Mouse (Mus musculus): Measurements from ENCODE around the gene Spx. TPM values are rescaled to one million over a fixed set of nuclear protein-coding genes. Genes with fewer than 3 reads are reported as not detected.

Spx gene
- polyA plus RNA-seq, 1 experiment, result 0.85 TPM

DNA sequence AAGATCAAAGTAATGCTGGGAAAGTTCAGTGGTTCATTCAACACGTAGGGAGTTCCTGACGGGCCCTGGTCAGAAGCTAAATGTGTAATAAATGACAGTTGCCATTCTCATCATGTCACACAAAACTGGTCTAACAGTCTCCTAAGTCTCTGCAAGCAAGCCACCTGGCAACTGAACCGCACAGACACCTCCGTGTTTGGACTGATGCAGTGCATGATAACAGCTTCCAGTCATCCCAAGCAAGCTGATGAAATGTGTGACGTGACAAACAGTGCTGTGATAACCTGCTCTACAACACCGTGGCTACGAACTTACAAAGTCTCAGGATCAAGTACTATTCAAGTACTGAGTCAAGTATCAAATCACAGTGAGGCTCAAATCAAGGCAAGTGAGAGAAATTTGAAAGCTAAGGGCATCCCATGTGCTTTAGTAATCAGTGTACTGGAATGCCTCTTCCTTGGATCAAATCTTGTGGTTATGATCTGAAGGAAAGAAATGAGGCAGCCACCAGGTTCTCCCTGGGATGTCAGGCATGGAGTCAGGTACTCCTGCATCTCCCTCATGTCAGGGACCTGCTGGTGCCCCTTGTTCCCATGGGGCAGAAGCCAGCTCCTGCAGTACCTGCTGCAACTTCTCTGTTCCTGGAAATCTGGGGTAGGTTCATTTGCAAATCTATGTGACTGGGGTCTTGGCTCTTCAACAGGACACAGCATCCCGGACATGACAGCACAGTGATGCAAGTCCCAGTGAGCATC, 34.5 kb upstream of the Spx start:
- WGBS, result 87% methylated on average over 8 of the region's 8 CpGs
- no peak for TF ChIP-seq CTCF (IDR thresholded peaks at IDR 0.05; ENCODE audit: extremely low read depth, insufficient read length, insufficient replicate concordance, low read depth, low read length)
- TF ChIP-seq POLR2A (IDR thresholded peaks at IDR 0.05; ENCODE audit: low read depth, low read length), result no peak
- Histone ChIP-seq H3K4me3 (ENCODE audit: low read depth, low read length) (no peak overlapping the region), H3K36me3 (ENCODE audit: control insufficient read depth, insufficient read depth, low read length) (peaks cover 16% of the 10 kb centered on the region), H3K4me1 (ENCODE audit: control insufficient read depth, insufficient read depth, insufficient read length, low read length) (no peaks in the 10 kb centered on the region), H3K27ac (ENCODE audit: insufficient read depth, low read depth, low read length) (no peak overlapping the region), H3K27me3 (ENCODE audit: control insufficient read depth, insufficient read depth, low read length) (no peaks in the 10 kb centered on the region)

DNA sequence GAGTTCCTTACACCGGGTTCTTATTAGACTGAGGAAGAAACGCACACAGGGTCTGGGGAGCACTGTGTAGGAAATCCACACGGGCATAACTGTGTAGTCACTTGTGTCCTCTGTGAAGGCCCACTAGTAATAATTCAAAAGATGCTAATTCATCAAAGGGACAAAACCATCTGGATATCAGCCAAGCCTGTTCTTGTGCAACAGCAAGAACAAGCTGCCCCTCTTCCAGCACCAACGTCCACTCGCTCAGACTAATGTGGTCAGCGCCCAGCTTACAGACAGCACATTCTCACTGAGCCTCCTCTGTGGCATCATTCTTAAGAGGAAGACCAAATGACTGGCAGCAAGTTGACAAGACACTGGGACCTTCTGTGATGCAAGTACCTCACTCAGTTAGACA, 33.3 kb upstream of the Spx start:
- Histone ChIP-seq H3K27me3 (ENCODE audit: control insufficient read depth, insufficient read depth, low read length) (no peaks in the 10 kb centered on the region), H3K4me1 (ENCODE audit: control insufficient read depth, insufficient read depth, insufficient read length, low read length) (no peaks in the 10 kb centered on the region), H3K36me3 (ENCODE audit: control insufficient read depth, insufficient read depth, low read length) (peaks cover 11% of the 10 kb centered on the region), H3K27ac (ENCODE audit: insufficient read depth, low read depth, low read length) (no peak overlapping the region), H3K4me3 (ENCODE audit: low read depth, low read length) (no peak overlapping the region)
- TF ChIP-seq POLR2A (IDR thresholded peaks at IDR 0.05; ENCODE audit: low read depth, low read length) (no peak), CTCF (IDR thresholded peaks at IDR 0.05; ENCODE audit: extremely low read depth, insufficient read length, insufficient replicate concordance, low read depth, low read length) (no peak)
- WGBS, result 81% methylated on average over 6 of the region's 6 CpGs

DNA sequence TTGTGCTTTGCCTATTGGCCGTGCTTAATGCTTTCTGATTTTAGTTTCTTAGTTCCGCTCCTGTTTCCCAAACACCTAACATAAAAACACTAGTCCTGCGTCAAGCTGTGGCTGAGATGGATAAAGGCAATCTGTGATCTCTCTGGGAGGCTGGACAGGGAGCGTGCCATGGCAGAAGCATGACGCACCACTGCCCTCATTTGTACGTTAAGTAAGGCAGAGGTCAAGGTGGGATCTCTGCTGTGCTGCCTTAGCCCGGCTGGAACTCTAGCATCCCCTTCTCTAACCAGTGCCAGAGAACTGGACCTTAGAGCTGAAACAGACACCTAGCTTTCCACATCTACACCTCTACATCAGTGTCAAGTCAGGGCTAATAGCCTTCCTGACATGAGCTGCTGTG, 31.6 kb upstream of the Spx start:
- no peaks in the 10 kb centered on the region for H3K27me3 ChIP-seq (ENCODE audit: control insufficient read depth, insufficient read depth, low read length)
- TF ChIP-seq POLR2A (IDR thresholded peaks at IDR 0.05; ENCODE audit: low read depth, low read length), result no peak
- H3K36me3 ChIP-seq (ENCODE audit: control insufficient read depth, insufficient read depth, low read length), result peaks cover 1% of the 10 kb centered on the region
- H3K4me3 ChIP-seq (ENCODE audit: low read depth, low read length), result no peak overlapping the region
- no peaks in the 10 kb centered on the region for H3K4me1 ChIP-seq (ENCODE audit: control insufficient read depth, insufficient read depth, insufficient read length, low read length)
- no peak overlapping the region for H3K27ac ChIP-seq (ENCODE audit: insufficient read depth, low read depth, low read length)
- 87% methylated on average over 7 of the region's 7 CpGs for WGBS

DNA sequence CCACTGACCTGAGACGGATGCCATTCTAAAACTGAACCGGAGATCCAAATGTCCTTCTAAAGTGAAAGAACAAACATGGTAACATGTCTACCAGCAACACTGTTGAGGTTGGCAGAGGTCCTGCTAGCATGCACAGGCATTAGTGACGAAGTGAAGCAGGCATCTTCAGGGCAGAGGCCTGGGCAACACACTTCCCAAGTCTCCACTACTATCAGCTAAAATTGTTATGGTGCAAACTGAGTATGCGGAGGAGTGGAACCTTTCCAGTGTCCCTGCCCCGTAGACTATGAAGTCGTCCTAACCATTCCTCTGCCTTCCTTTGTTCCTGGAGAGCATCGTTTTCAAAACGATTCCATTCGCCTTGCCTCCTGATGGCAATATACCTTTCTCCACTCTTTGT, 28.7 kb upstream of the Spx start:
- WGBS, result 92% methylated on average over 9 of the region's 9 CpGs
- Histone ChIP-seq H3K4me3 (ENCODE audit: low read depth, low read length) (no peak overlapping the region), H3K4me1 (ENCODE audit: control insufficient read depth, insufficient read depth, insufficient read length, low read length) (no peaks in the 10 kb centered on the region), H3K27ac (ENCODE audit: insufficient read depth, low read depth, low read length) (no peak overlapping the region), H3K27me3 (ENCODE audit: control insufficient read depth, insufficient read depth, low read length) (no peaks in the 10 kb centered on the region), H3K36me3 (ENCODE audit: control insufficient read depth, insufficient read depth, low read length) (no peaks in the 10 kb centered on the region)
- TF ChIP-seq POLR2A (IDR thresholded peaks at IDR 0.05; ENCODE audit: low read depth, low read length), result no peak
- TF ChIP-seq CTCF (IDR thresholded peaks at IDR 0.05; ENCODE audit: extremely low read depth, insufficient read length, insufficient replicate concordance, low read depth, low read length), result no peak

DNA sequence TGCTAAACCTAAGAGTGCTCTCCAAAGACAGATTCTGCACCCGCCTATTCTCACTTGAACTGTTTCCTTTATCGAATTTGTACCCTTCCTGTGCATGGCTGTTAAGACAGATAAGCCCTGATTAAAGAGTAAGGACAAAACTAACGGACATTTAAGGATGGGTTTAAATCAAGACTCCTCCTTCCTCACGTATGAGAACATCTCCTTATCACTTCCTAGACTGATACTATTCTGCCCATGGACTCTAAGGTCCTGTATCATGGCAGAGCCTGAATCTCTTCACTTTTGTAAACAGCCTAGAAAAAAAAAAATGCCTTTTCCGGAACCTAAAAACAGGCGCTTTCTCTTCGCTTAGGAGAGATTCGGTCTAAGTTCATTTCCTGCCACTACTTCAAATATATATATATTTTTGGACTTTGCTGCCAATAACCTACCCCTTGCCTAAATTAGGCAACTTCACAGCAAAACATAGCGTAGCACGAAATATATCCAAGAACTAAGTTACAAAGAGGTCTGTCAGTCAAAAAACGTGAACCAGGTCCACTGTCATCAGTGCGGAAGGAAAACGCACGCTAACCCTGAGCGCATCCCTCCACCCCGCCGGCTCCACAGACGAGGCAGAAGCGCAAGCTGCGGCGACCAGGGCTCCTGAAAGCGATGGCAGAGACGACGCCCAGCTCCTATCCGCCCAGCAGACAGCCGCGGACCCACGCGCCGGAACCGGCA, 26.8 kb upstream of the Spx start:
- H3K27ac ChIP-seq (ENCODE audit: insufficient read depth, low read depth, low read length), result no peak overlapping the region
- no peak for TF ChIP-seq POLR2A (IDR thresholded peaks at IDR 0.05; ENCODE audit: low read depth, low read length)
- no peak for TF ChIP-seq CTCF (IDR thresholded peaks at IDR 0.05; ENCODE audit: extremely low read depth, insufficient read length, insufficient replicate concordance, low read depth, low read length)
- no peaks in the 10 kb centered on the region for H3K27me3 ChIP-seq (ENCODE audit: control insufficient read depth, insufficient read depth, low read length)
- WGBS, result 1% methylated on average over 31 of the region's 31 CpGs
- no peaks in the 10 kb centered on the region for H3K36me3 ChIP-seq (ENCODE audit: control insufficient read depth, insufficient read depth, low read length)
- no peaks in the 10 kb centered on the region for H3K4me1 ChIP-seq (ENCODE audit: control insufficient read depth, insufficient read depth, insufficient read length, low read length)
- peak overlapping the region; percentile 94 for H3K4me3 ChIP-seq (ENCODE audit: low read depth, low read length)

DNA sequence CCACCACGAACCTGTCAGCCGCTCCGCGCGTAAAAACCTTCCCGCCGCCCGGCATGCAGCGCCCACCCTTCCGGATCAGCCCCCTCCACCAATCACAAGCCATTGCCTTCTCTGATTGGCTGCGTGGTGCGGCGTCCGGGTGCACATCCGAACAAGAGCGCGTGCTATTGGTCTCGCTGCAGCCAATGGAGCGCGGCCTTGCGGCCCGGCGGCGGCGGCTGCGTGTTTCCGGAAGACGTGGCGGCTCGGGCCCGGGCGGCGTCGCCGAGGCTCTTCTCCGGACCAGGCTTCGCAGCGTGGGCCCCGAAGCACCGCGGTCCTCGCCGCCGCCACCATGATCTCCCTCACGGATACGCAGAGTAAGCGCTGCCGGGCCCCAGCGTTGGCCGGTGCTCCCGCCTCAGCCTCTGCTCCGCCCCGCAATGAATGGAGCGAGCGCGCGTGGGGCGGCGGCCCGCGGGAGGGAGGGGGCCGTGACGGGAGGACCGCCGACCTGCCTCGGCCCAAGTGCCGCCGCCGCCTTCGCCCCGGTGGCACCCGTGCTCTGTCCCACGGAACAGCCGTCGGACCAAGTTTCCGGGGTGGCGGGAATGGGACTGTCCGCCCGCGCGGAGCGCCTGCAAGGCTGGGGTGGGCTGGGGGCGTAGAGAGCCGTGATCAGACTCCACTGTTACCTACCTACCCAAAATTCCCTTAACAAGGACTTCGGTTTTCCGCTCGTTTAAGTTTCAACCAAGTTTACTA, 26.1 kb upstream of the Spx start, which contains the start of the genes Recql and Golt1b:
Recql (minus strand) TSS at position 77 of the 744 bp plus-strand sequence.
Golt1b (plus strand) TSS at position 211 of the 744 bp plus-strand sequence.
- peak within 1 kb of the TSS; percentile 94 for H3K4me3 ChIP-seq (ENCODE audit: low read depth, low read length)
- H3K27me3 ChIP-seq (ENCODE audit: control insufficient read depth, insufficient read depth, low read length), result no peaks in the 10 kb centered on the region
- no peaks in the 10 kb centered on the region for H3K36me3 ChIP-seq (ENCODE audit: control insufficient read depth, insufficient read depth, low read length)
- H3K27ac ChIP-seq (ENCODE audit: insufficient read depth, low read depth, low read length), result no peak within 1 kb of the TSS
- TF ChIP-seq CTCF (IDR thresholded peaks at IDR 0.05; ENCODE audit: extremely low read depth, insufficient read length, insufficient replicate concordance, low read depth, low read length) (no peak), POLR2A (IDR thresholded peaks at IDR 0.05; ENCODE audit: low read depth, low read length) (0 out of 2 replicates have a peak, but pooled peaks have one; percentile 49)
- WGBS, result under 1% methylated on average over 83 of the region's 87 CpGs
- H3K4me1 ChIP-seq (ENCODE audit: control insufficient read depth, insufficient read depth, insufficient read length, low read length), result no peaks in the 10 kb centered on the region
